Mouse (Mus musculus): ENCODE data around the gene Casp3. TPM values are rescaled to one million over a fixed set of nuclear protein-coding genes. Genes with fewer than 3 reads are reported as not detected.

Gene Casp3
- polyA plus RNA-seq, 1 experiment from 2014 or later = 208 TPM

DNA sequence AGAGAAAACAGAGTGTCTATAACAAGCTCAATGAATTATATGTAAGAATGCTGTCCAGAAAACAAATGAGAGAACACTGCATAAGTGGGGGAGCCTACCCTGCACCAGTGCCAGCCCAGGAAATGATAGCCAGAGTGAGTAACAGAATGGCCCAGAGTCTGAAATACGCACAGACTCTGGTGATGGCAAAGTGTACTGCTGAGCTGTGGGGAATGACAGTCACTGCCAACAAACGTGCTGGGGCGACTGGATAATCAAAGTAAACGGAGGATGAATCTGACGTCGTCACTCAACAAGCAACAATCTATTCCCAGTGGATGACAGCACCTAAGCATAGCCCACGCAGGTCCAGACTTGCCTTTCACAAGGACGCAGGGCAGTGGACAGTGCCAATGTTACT lies 24.0 kb upstream of the Casp3 start:
- ATAC-seq (ENCODE audit: low FRiP score, low read depth) = no peak
- Histone ChIP-seq H3K9ac (no peak overlapping the region), H3K9me3 (no peaks in the 10 kb centered on the region), H3K27me3 (replicated peaks) (no peaks in the 10 kb centered on the region), H3K27ac (no peak overlapping the region), H3K4me2 (replicated peaks) (no peak overlapping the region), H3K36me3 (no peaks in the 10 kb centered on the region), H3K4me3 (no peak overlapping the region), H3K4me1 (no peaks in the 10 kb centered on the region)
- WGBS = 88% methylated on average over 8 of the region's 8 CpGs

DNA sequence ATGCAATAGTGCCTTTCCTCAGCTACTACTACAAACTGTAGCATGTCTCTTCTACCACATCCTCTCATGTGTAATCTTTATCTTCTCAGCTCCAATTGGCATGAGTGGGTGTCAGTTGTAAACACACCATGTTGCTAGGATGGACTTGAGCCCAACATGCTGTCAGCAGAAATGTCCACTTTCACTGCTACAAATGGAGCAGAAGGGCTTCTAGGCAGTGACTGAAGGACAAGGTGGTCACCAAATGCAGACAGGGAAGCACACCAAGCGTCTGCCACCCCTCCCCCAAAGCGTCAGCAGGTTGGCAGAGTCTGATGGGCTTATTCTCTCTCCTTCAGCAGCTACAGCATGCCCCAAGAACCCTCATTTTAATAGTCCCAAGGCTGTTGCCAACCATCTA lies 23.3 kb upstream of the Casp3 start:
- H3K36me3 ChIP-seq = no peaks in the 10 kb centered on the region
- H3K27ac ChIP-seq = no peak overlapping the region
- no peak overlapping the region for H3K4me3 ChIP-seq
- WGBS = 90% methylated on average over 2 of the region's 2 CpGs
- no peaks in the 10 kb centered on the region for H3K9me3 ChIP-seq
- ATAC-seq (ENCODE audit: low FRiP score, low read depth) = no peak
- no peaks in the 10 kb centered on the region for H3K27me3 ChIP-seq (replicated peaks)
- no peak overlapping the region for H3K9ac ChIP-seq
- no peak overlapping the region for H3K4me2 ChIP-seq (replicated peaks)
- no peaks in the 10 kb centered on the region for H3K4me1 ChIP-seq

DNA sequence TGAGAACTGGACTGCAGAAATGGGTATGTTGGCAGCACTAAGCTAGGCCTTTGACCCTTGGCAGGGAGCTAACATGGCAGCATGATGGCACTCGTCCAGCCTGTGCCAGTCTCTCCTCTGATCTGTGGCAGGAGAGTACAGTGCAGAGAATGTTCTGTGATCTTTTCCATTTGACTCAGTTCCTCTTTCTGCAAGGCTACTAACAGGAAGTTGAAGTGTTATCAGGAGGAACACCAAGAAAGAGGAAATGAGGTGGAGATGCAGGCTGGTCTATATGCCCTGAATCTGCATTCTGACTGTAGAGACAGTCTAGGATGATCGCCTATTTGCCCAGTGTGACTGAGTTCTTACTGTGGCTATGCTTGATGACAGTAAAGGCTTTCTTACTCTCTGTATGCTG lies 21.5 kb upstream of the Casp3 start:
- 83% methylated on average over 2 of the region's 2 CpGs for WGBS
- Histone ChIP-seq H3K4me3 (no peak overlapping the region), H3K27ac (no peak overlapping the region), H3K4me2 (replicated peaks) (no peak overlapping the region), H3K9me3 (no peaks in the 10 kb centered on the region), H3K27me3 (replicated peaks) (no peaks in the 10 kb centered on the region), H3K4me1 (no peaks in the 10 kb centered on the region), H3K9ac (no peak overlapping the region), H3K36me3 (no peaks in the 10 kb centered on the region)
- ATAC-seq (ENCODE audit: low FRiP score, low read depth) = no peak

DNA sequence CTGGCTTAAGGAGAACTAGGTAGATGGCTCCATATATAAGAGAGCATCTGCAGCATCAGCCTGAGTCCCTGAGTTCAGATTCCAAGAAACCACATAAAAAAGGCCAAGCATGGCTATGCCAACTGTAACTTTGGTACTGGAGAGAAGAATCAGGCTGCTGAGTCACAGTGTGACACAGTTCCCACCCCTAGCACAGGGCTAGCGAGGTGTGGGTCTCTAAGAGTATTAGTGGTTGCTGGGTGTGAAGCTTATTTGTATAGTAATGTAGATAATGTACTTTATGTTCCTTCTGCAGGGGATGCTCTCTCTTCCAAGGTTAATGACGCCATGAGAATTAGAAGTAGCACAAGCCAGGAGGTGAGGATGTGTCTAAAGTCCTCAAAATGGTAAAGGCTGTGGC lies 20.6 kb upstream of the Casp3 start:
- H3K4me1 ChIP-seq = no peaks in the 10 kb centered on the region
- no peaks in the 10 kb centered on the region for H3K27me3 ChIP-seq (replicated peaks)
- H3K4me3 ChIP-seq = no peak overlapping the region
- ATAC-seq (ENCODE audit: low FRiP score, low read depth) = no peak
- no peak overlapping the region for H3K9ac ChIP-seq
- H3K9me3 ChIP-seq = no peaks in the 10 kb centered on the region
- H3K27ac ChIP-seq = no peak overlapping the region
- H3K36me3 ChIP-seq = no peaks in the 10 kb centered on the region
- no peak overlapping the region for H3K4me2 ChIP-seq (replicated peaks)
- 90% methylated on average over 2 of the region's 2 CpGs for WGBS

DNA sequence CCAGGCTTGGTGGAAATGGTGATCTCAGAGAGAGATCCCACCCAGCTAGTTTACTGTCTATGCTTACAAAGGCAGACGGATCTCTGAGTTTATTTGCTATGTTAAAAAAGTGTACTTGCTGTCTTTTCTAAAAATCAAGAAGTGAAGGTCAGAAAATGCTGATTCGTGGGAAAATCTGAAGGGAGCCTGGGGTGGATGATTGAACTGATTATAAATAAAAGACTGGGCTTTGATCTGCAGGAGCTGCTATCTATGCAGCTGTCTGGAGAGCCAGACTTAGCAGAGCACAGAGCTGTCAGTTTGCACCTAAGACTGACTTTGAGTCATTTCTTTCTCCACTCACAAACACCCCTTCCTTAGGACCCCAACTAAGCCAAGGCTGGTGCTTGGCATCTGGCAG lies 19.7 kb upstream of the Casp3 start:
- ATAC-seq (ENCODE audit: low FRiP score, low read depth) = no peak
- Histone ChIP-seq H3K27ac (no peak overlapping the region), H3K27me3 (replicated peaks) (no peaks in the 10 kb centered on the region), H3K4me3 (no peak overlapping the region), H3K36me3 (no peaks in the 10 kb centered on the region), H3K9ac (no peak overlapping the region), H3K4me2 (replicated peaks) (no peak overlapping the region), H3K9me3 (no peaks in the 10 kb centered on the region), H3K4me1 (no peaks in the 10 kb centered on the region)
- 79% methylated on average over 2 of the region's 2 CpGs for WGBS

DNA sequence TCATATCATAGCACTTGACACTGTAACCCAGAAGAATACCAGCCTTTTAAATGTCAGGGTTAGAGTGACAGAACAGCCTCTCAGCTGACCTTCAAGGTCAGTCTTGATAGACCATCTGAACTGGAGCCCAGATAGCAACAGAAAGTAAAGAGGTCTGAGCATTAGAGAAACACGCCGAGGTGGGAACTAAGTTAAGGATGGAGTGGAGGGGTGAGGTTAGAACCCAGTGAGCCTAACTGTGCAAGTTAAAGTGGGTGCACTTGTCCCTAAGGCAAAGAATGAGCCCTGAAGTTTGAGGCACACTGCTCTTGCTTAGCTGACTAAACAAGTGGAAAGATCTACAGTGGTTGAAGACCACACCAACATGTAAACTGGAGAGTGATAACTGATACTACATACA lies 19.0 kb upstream of the Casp3 start:
- H3K4me2 ChIP-seq (replicated peaks) = no peak overlapping the region
- ATAC-seq (ENCODE audit: low FRiP score, low read depth) = no peak

DNA sequence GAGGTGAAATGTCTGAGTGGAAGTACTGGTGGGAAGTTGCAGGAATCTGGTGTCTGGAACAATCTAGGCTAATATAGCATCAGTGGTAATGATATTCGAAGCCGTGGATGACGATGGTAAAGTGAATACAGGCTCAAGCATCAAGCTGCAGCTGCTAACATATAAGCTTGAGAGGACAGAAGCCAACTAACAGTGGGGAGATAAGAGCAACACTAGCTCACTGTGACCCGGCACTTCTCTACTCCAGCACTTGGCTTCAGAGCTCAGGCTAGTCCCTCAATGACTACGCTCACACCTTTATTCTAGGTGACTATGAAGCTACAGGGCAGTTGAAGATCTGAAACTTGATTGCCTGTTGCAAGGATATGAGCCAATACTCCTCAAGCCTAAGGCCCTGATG lies 18.3 kb upstream of the Casp3 start:
- no peak overlapping the region for H3K9ac ChIP-seq
- no peaks in the 10 kb centered on the region for H3K36me3 ChIP-seq
- H3K4me1 ChIP-seq = no peaks in the 10 kb centered on the region
- no peak overlapping the region for H3K27ac ChIP-seq
- WGBS = 95% methylated on average over 5 of the region's 5 CpGs
- H3K9me3 ChIP-seq = no peaks in the 10 kb centered on the region
- ATAC-seq (ENCODE audit: low FRiP score, low read depth) = no peak
- no peaks in the 10 kb centered on the region for H3K27me3 ChIP-seq (replicated peaks)
- H3K4me3 ChIP-seq = no peak overlapping the region
- no peak overlapping the region for H3K4me2 ChIP-seq (replicated peaks)

More for the DNA sequence above, 19.0 kb upstream of the Casp3 start:
- no peak overlapping the region for H3K27ac ChIP-seq
- 97% methylated on average over 2 of the region's 2 CpGs for WGBS
- no peaks in the 10 kb centered on the region for H3K9me3 ChIP-seq
- no peaks in the 10 kb centered on the region for H3K36me3 ChIP-seq
- H3K4me3 ChIP-seq = no peak overlapping the region
- H3K9ac ChIP-seq = no peak overlapping the region
- no peaks in the 10 kb centered on the region for H3K27me3 ChIP-seq (replicated peaks)
- no peaks in the 10 kb centered on the region for H3K4me1 ChIP-seq

DNA sequence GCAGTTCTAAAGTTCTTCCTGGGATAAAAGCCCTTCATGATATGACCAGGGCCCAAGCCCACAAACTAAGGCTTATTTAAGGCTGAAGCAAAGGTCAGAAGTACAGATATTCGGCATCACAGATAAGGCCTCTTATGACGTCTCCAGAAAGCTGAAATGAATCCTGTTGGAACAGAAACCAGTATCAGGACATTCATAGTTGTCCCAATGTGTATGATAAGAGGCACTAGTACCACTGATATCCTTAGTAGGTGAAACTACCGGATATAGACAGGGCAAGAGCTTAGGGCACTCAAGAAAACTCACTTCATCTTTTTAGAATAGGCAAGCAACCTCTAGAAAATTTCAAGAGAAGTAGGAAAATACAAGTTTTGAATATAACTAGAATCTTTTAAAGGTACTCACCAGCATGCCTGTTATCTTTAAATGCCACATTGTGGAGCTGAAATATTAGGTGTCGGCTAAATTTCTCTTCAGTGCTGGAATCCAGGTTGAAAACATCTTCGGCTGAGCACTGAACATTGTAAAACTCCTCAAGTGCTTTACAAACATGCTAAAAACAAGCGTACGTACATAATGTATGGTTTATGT lies 17.7 kb upstream of the Casp3 start:
- Histone ChIP-seq H3K4me2 (replicated peaks) (no peak overlapping the region), H3K27ac (no peak overlapping the region), H3K4me3 (no peak overlapping the region), H3K27me3 (replicated peaks) (no peaks in the 10 kb centered on the region), H3K9me3 (no peaks in the 10 kb centered on the region), H3K4me1 (no peaks in the 10 kb centered on the region), H3K36me3 (no peaks in the 10 kb centered on the region), H3K9ac (no peak overlapping the region)
- WGBS = 95% methylated on average over 7 of the region's 7 CpGs
- ATAC-seq (ENCODE audit: low FRiP score, low read depth) = no peak

DNA sequence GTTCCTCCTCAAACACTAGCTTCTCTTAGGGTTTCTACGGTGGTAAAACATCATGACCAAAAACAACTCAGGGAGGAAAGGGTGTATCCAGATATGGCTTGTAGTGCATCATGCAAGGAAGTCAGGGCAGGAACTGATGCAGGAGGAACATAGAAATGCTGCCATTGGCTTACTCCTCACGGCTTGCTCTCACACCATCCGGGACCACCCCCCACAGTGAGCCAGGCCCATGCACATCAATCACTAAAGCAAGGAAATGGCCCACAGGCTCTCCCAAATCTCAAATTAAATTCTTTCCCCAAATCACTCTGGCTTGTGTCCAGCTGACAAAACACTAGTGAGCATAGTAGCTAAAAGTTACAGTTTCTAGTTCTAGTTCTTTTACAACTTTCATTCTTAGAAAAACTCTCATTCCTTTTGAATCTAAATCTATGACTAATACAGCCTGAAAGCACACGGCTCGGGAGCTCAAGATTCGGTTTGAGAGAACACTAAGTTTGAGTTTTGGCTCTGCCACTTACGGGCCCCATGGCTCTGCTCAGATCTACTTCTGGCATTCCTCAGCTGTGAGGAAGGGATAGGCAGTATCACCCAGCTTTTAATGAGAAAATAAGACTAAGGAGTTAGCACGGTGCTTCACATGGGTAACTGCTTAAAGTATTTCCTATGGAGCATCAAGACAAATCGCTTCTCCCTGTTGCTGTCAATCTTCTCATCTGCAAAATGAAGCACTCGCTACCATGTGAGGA lies 16.0 kb upstream of the Casp3 start:
- Histone ChIP-seq H3K9me3 (no peaks in the 10 kb centered on the region), H3K27me3 (replicated peaks) (no peaks in the 10 kb centered on the region), H3K27ac (no peak overlapping the region), H3K4me3 (no peak overlapping the region), H3K36me3 (no peaks in the 10 kb centered on the region), H3K4me1 (no peaks in the 10 kb centered on the region), H3K9ac (no peak overlapping the region), H3K4me2 (replicated peaks) (no peak overlapping the region)
- WGBS = 64% methylated on average over 10 of the region's 10 CpGs
- ATAC-seq (ENCODE audit: low FRiP score, low read depth) = no peak

DNA sequence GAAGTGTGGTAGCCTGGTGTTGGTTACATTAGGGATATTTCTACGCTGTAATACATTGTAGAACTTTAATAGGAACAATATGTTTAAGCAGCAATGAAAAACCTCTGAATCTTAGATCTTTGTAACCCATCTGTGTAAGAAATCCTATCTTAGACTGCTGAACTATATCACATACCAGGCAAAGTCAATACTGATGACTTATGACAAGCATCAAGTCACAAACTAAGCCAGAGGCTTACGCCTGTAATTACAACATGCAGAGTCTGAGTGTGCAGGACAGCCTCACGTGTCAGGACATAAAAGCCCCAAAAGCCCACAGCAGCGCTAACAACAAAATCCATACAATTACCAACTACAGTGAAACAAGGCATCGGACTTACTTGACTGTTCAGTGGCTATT lies 13.5 kb upstream of the Casp3 start:
- no peaks in the 10 kb centered on the region for H3K36me3 ChIP-seq
- no peak overlapping the region for H3K4me2 ChIP-seq (replicated peaks)
- no peak overlapping the region for H3K4me3 ChIP-seq
- H3K27ac ChIP-seq = no peak overlapping the region
- no peak for ATAC-seq (ENCODE audit: low FRiP score, low read depth)
- no peak overlapping the region for H3K9ac ChIP-seq
- WGBS = 85% methylated on average over 5 of the region's 5 CpGs
- H3K9me3 ChIP-seq = no peaks in the 10 kb centered on the region
- no peaks in the 10 kb centered on the region for H3K27me3 ChIP-seq (replicated peaks)
- no peaks in the 10 kb centered on the region for H3K4me1 ChIP-seq

DNA sequence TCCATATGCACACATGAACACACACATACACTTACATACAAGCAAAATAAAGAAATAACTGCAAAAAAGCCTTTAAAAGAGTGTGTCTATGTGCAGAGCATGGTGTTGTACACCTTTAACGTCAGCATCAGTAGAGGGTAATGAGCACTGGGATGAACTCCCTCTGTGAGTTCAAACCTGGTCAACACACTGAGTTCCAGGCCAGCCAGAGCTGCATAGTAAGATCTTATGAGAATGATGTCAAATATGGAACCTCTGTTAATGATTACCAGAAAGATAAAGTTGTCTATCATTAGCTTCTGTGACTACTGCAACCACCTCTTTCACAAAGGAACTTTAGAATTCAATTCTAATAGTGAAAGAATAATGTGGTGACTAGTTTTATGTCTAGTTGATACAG lies 10.2 kb upstream of the Casp3 start:
- Histone ChIP-seq H3K9me3 (no peaks in the 10 kb centered on the region), H3K27me3 (replicated peaks) (no peaks in the 10 kb centered on the region), H3K9ac (no peak overlapping the region), H3K4me2 (replicated peaks) (no peak overlapping the region), H3K4me3 (no peak overlapping the region), H3K27ac (no peak overlapping the region), H3K4me1 (no peaks in the 10 kb centered on the region), H3K36me3 (no peaks in the 10 kb centered on the region)
- ATAC-seq (ENCODE audit: low FRiP score, low read depth) = no peak
- 77% methylated on average over 1 of the region's 1 CpGs for WGBS

DNA sequence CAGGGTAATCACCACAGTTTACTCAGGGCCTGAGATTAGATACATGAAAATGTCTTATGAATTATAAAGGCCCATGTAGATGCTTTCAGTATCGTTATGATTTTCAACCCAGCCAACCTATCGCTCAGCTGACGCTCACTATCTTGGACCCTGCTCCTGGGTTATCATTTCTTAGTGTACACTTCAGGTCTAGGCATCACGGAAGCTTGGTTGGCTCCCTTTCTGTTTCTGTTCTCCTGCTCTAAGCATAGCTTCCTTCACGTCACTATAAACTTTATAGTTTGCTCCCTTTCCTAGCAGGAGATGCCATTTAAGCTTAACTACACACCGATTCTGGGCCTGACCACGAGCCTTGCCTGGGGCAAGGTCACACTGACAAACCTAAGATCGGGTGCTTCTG lies 5.5 kb upstream of the Casp3 start:
- Histone ChIP-seq H3K4me3 (no peak overlapping the region), H3K27ac (no peak overlapping the region), H3K27me3 (replicated peaks) (no peaks in the 10 kb centered on the region), H3K36me3 (no peaks in the 10 kb centered on the region), H3K4me1 (no peaks in the 10 kb centered on the region), H3K4me2 (replicated peaks) (no peak overlapping the region), H3K9ac (no peak overlapping the region), H3K9me3 (no peaks in the 10 kb centered on the region)
- 91% methylated on average over 8 of the region's 8 CpGs for WGBS
- ATAC-seq (ENCODE audit: low FRiP score, low read depth) = no peak

DNA sequence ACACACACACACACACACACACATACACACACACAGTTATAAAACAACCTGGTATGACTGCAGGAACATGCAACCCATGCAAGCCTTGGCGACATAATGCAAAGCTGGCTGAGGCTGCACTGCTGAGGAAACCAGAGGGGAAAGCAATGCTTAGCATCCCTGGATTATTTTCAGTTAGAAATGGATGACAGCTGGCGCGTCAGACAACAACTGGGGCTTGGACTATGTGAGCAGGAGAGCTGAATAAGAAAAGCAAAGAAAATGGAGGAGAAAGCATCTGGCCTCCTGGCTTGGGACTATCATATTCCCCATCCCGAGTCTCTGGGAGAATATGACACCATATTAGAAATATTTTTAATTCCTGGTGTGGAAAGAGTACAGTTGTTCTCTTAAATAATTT lies 4.2 kb upstream of the Casp3 start:
- Histone ChIP-seq H3K9me3 (no peaks in the 10 kb centered on the region), H3K9ac (no peak overlapping the region), H3K27ac (no peak overlapping the region), H3K4me3 (no peak overlapping the region), H3K36me3 (no peaks in the 10 kb centered on the region), H3K4me1 (no peaks in the 10 kb centered on the region), H3K4me2 (replicated peaks) (no peak overlapping the region), H3K27me3 (replicated peaks) (no peaks in the 10 kb centered on the region)
- 80% methylated on average over 4 of the region's 4 CpGs for WGBS
- ATAC-seq (ENCODE audit: low FRiP score, low read depth) = no peak
